3 mouse cellular contexts compared by ENCODE assay signal in genomic region chr17:21635758-21636157, GRCm38 (mm10). TPM values are rescaled to one million over a fixed set of nuclear protein-coding genes. Genes with fewer than 3 reads are reported as not detected.
"Had no signal": no experiment of that assay in that cellular context is flagged by ENCODE, and none has a peak within 500 bp of the region (broad histone marks: within the 10 kb centered on the region; RNA-seq: fewer than 3 reads in every experiment).

No protein-coding gene starts in this region.

RNA-seq across cellular contexts. Expression of gene Gm10226, which starts 55.9 kb away (rescaled TPM):
- polyA plus RNA-seq: erythroblast, embryonic 14.5 days; gonadal fat pad, adult 2 months; heart, adult 2 months had no signal
